Mouse (Mus musculus) embryonic facial prominence, embryonic 11.5 days (tissue): ENCODE results near the gene Asna1. TPM values are rescaled to one million over a fixed set of nuclear protein-coding genes. Genes with fewer than 3 reads are reported as not detected.

Experiments used
- ATAC-seq: fragments of 200-750 bp; cut with Nextera tagmentation; replicated peaks from 2 replicates; pipeline ENCODE4 v1.8.0; 2017; ENCODE audit warnings: low read depth; ENCODE audit not compliant: insufficient number of reproducible peaks, low FRiP score, low TSS enrichment
- DNase-seq: peaks from one replicate; pipeline ENCODE4 v3.0.0-alpha.2; 2015; ENCODE audit warnings: low spot score
- H3K27ac ChIP-seq: fragments of 300-500 bp; sonication (generic); replicated peaks from 2 replicates; pipeline ENCODE4 v1.5.1; 2014; ENCODE audit warnings: mild to moderate bottlenecking, low read depth, low read length, control low read depth
- H3K27me3 ChIP-seq: fragments of 300-500 bp; sonication (generic); 2 replicates; pipeline ENCODE4 v1.6.1; 2014; ENCODE audit warnings: mild to moderate bottlenecking, low read length, moderate library complexity, mixed read lengths; ENCODE audit not compliant: control insufficient read depth, insufficient read depth
- H3K36me3 ChIP-seq: fragments of 300-500 bp; sonication (generic); replicated peaks from 2 replicates; pipeline ENCODE4 v1.6.1; 2014; ENCODE audit warnings: low read depth, mild to moderate bottlenecking, low read length, moderate library complexity, mixed read lengths; ENCODE audit not compliant: control insufficient read depth, insufficient read depth
- H3K4me1 ChIP-seq: fragments of 300-500 bp; sonication (generic); 2 replicates; pipeline ENCODE4 v1.6.1; 2014; ENCODE audit warnings: low read length, mixed read lengths; ENCODE audit not compliant: control insufficient read depth, insufficient read depth
- H3K4me2 ChIP-seq: fragments of 300-500 bp; sonication (generic); 2 replicates; pipeline ENCODE4 v1.6.1; 2014; ENCODE audit warnings: low read depth, mild to moderate bottlenecking, control low read depth, low read length, moderate library complexity
- H3K4me3 ChIP-seq: fragments of 300-500 bp; sonication (generic); 2 replicates; pipeline ENCODE4 v1.5.1; 2014; ENCODE audit warnings: low read depth, low read length, control low read depth
- H3K9ac ChIP-seq: fragments of 300-500 bp; sonication (generic); replicated peaks from 2 replicates; pipeline ENCODE4 v1.6.1; 2014; ENCODE audit warnings: mild to moderate bottlenecking, control low read depth, low read length
- H3K9me3 ChIP-seq: fragments of 300-500 bp; sonication (generic); replicated peaks from 2 replicates; pipeline ENCODE4 v1.6.1; 2016; ENCODE audit warnings: mild to moderate bottlenecking, low read length, inconsistent platforms, mixed read lengths; ENCODE audit not compliant: control insufficient read depth
- WGBS: fragments of 180-500 bp; shearing (Covaris S2); extraction: QIAGEN DNeasy Blood & Tissue Kit; methylation state at CpG from one replicate; pipeline ENCODE4 v1.1.7; 2014; 5-methylcytosine and 5-hydroxymethylcytosine counted together
- polyA plus RNA-seq: library from polyadenylated mRNA; unstranded; fragments of >200 nt; fragmentation: Nextera tagmentation; extraction: Ambion mirVana; gene quantifications from 2 replicates; pipeline ENCODE4 v1.2.1, GENCODE M21; 2014

Gene Asna1
- polyA plus RNA-seq, 1 experiment from 2014 or later: 130 TPM

DNA sequence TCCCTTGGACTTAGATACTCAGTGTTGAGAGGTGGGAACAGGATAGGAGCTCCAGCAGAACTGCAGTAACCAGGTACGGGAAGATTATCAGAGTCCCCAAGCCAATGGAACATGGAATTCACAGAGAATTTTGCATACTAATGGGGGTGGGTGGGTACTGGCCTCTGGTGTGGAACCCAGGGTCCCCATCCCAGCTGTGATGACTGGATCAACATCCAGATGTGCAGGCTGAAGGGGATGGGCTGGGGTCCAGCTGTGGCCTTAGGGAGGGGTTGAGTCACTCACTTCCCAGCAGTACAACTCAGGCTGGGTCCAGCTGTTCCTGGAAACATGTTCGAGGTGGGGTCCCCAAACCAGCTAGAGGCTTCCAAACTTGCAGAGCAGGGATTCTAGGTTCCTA is 37.2 kb downstream of the Asna1 start:
- Histone ChIP-seq H3K4me3 (no peak overlapping the region), H3K4me2 (no peak overlapping the region), H3K36me3 (no peaks in the 10 kb centered on the region), H3K4me1 (peaks cover 11% of the 10 kb centered on the region), H3K27ac (no peak overlapping the region), H3K27me3 (no peaks in the 10 kb centered on the region), H3K9me3 (no peaks in the 10 kb centered on the region), H3K9ac (no peak overlapping the region)
- DNase-seq (no peak), ATAC-seq (no peak)
- 79% methylated on average over 2 of the region's 2 CpGs for WGBS

GRCm38 (mm10) chr8:84987388-84987787 is 37.7 kb downstream of the Asna1 start:
- no peak for ATAC-seq
- no peaks in the 10 kb centered on the region for H3K27me3 ChIP-seq

GRCm38 (mm10) chr8:84986379-84986945 is 38.6 kb downstream of the Asna1 start:
- peak overlapping the region; percentile 57 for H3K9ac ChIP-seq
- no peak overlapping the region for H3K27ac ChIP-seq
- no peaks in the 10 kb centered on the region for H3K9me3 ChIP-seq
- DNase-seq (no peak), ATAC-seq (no peak)
- no peaks in the 10 kb centered on the region for H3K36me3 ChIP-seq
- H3K27me3 ChIP-seq: no peaks in the 10 kb centered on the region
- WGBS: 40% methylated on average over 8 of the region's 8 CpGs
- H3K4me3 ChIP-seq: peak overlapping the region; percentile 44
- peak overlapping the region; percentile 99 for H3K4me2 ChIP-seq
- peaks cover 11% of the 10 kb centered on the region for H3K4me1 ChIP-seq

More at GRCm38 (mm10) chr8:84987388-84987787, 37.7 kb downstream of the Asna1 start:
- no peaks in the 10 kb centered on the region for H3K9me3 ChIP-seq
- H3K27ac ChIP-seq: no peak overlapping the region
- DNase-seq: no peak
- H3K4me3 ChIP-seq: no peak overlapping the region
- H3K36me3 ChIP-seq: no peaks in the 10 kb centered on the region
- H3K9ac ChIP-seq: no peak overlapping the region
- WGBS: 87% methylated on average over 5 of the region's 5 CpGs
- no peak overlapping the region for H3K4me2 ChIP-seq
- H3K4me1 ChIP-seq: peaks cover 11% of the 10 kb centered on the region

DNA sequence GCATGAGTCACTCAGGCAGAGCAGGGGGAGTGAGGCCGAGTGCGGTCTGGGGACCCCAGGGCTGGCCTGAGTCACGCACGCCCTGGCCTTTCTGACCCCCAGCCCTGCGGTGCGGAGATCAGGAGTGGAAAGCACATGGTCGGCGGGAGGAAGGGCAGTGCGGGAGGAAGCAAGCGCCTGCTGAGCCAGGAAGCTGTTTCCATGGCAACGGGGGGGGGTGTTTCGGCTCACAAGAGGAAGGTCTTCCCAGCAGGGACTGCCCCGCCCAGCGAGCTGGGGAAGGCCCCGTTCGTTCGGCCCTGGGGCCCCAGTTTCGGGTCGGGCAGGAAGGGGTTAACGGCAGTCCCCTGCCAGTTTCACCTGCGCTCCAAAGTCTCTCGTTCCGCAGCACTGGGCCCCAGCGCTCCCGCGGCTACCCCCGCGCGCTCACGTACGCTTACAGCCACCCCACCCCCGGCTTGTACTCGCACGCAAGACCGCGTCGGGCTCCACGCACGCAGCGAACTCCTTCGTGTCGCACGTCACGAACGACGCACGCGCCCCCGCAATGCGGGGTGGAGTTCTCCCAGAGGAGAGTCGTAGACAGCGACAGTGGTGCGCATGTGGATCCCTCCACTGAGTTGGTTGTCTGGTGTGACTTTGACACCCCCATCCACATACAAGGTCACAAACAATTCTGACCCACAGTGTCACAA is 39.2 kb downstream of the Asna1 start:
- no peaks in the 10 kb centered on the region for H3K36me3 ChIP-seq
- no peaks in the 10 kb centered on the region for H3K27me3 ChIP-seq
- ATAC-seq: no peak
- peaks cover 13% of the 10 kb centered on the region for H3K4me1 ChIP-seq
- H3K4me3 ChIP-seq: peak overlapping the region; percentile 44
- no peaks in the 10 kb centered on the region for H3K9me3 ChIP-seq
- peak; percentile 89 for DNase-seq
- H3K9ac ChIP-seq: peak overlapping the region; percentile 57
- 0 out of 2 replicates have a peak overlapping the region, but pooled peaks have one; percentile 28 for H3K27ac ChIP-seq
- peak overlapping the region; percentile 99 for H3K4me2 ChIP-seq
- WGBS: 0% methylated on average over 53 of the region's 53 CpGs

- peak overlapping the region; percentile 44 for H3K4me3 ChIP-seq
- H3K4me2 ChIP-seq: peak overlapping the region; percentile 99
- no peaks in the 10 kb centered on the region for H3K36me3 ChIP-seq
- peak; percentile 57 for DNase-seq
- H3K27ac ChIP-seq: peak overlapping the region; percentile 41; the same call in 1 of the 2 replicates
- peaks cover 15% of the 10 kb centered on the region for H3K4me1 ChIP-seq
- no peaks in the 10 kb centered on the region for H3K9me3 ChIP-seq
- peaks cover 3% of the 10 kb centered on the region; the same call in 1 of the 2 replicates for H3K27me3 ChIP-seq
- H3K9ac ChIP-seq: peak overlapping the region; percentile 57
- ATAC-seq: no peak
- WGBS: 0% methylated on average over 23 of the region's 23 CpGs
Observed at GRCm38 (mm10) chr8:84985049-84985683, 39.9 kb downstream of the Asna1 start.

GRCm38 (mm10) chr8:84984294-84985048 is 40.6 kb downstream of the Asna1 start:
- peaks cover 3% of the 10 kb centered on the region; the same call in 1 of the 2 replicates for H3K27me3 ChIP-seq
- peaks cover 17% of the 10 kb centered on the region for H3K4me1 ChIP-seq
- ATAC-seq: no peak
- WGBS: 5% methylated on average over 16 of the region's 16 CpGs
- H3K4me2 ChIP-seq: peak overlapping the region; percentile 99
- H3K36me3 ChIP-seq: no peaks in the 10 kb centered on the region
- H3K4me3 ChIP-seq: peak overlapping the region; percentile 44; the same call in 1 of the 2 replicates
- DNase-seq: no peak
- peak overlapping the region; percentile 41 for H3K27ac ChIP-seq
- H3K9me3 ChIP-seq: no peaks in the 10 kb centered on the region
- no peak overlapping the region; the same call in 1 of the 2 replicates for H3K9ac ChIP-seq

GRCm38 (mm10) chr8:84982499-84983011 is 42.5 kb downstream of the Asna1 start:
- Histone ChIP-seq H3K27ac (no peak overlapping the region), H3K36me3 (no peaks in the 10 kb centered on the region), H3K9me3 (no peaks in the 10 kb centered on the region), H3K4me1 (peaks cover 24% of the 10 kb centered on the region), H3K9ac (no peak overlapping the region), H3K27me3 (peaks cover 15% of the 10 kb centered on the region), H3K4me2 (no peak overlapping the region), H3K4me3 (no peak overlapping the region)
- WGBS: 64% methylated on average over 3 of the region's 3 CpGs
- ATAC-seq (no peak), DNase-seq (no peak)
